Mouse (Mus musculus) inflammation-experienced regulatory T-cells, adult 6 months (primary cell): ENCODE results near the gene Zfp846. TPM values are rescaled to one million over a fixed set of nuclear protein-coding genes. Genes with fewer than 3 reads are reported as not detected.
A peak's percentile ranks its signal among the peaks of the same experiment; 100 is the strongest.
"Not testable (repeated sequence)": the region's sequence is repeated elsewhere in the genome, so short reads cannot be mapped to it uniquely, and the experiment has no call there.

Source experiments
- ATAC-seq: one replicate; pipeline ENCODE4 v1.8.0; 2017
- polyA plus RNA-seq, 3 experiments: library from polyadenylated mRNA; unstranded; fragments of 100-300 nt; shearing (Covaris generic); gene quantifications; one replicate each; pipeline ENCODE4 v1.2.1; 2017

Zfp846 gene
- polyA plus RNA-seq: 10 to 100 TPM in 2 of 3 experiments, 1 to 10 TPM in 1; 7.2 to 15.1 (median 14.0) TPM

DNA sequence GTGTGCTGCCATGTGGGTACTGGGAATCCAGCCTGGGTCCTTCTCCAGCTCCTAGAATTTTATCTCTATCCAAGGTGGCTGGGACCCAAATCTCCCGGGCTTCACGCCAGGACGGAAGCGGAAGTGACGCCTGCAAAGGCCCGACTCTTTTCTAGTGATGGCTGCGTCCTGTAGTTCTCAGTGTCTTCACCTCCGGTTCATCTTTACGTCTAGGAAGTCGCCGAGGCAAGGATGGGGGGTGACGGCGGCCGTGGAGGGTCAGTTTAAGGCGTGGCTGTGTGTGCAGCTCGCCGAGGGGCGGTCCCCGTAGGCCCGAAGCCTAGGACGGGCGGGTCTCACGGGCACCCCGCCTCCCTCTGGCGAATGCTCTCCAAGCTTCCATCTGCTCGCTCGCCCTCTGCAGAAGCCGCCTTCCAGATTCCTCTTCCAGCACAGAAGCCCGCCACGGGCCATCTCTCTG lies at the start of gene Zfp846:
Gene Zfp846, plus strand, starts transcription at position 117 of the 460 bp plus-strand sequence.
- ATAC-seq: peak; percentile 96

DNA sequence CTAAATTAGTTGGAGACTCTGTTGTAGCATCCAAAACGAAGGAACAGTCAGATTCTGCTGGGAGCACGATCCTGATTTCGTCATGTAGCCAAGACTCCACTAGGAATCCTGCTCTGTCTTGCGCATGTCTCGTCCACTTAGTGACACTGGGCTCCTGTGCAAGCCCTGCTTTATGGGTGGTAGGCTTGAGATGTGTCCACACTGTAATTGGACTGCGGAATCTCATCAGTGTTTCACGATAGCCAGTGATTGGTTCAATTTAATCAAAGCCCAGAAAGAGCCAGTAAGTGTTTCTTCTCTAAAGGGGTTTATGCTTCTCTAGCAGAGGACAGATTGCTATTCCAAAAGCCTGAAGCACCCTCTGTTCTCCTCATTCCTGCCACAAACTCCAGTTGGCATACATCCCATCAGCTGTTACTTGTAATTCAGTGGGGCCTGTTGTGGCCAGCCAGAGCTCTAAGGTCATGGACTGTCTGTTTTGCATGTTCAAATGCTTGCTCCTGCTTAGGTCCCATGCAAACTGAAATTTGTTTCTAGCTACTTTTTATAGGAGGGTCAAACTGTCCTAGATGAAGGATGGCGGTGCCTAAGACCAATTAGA lies 46.7 kb upstream of the Zfp846 start:
- no peak for ATAC-seq

DNA sequence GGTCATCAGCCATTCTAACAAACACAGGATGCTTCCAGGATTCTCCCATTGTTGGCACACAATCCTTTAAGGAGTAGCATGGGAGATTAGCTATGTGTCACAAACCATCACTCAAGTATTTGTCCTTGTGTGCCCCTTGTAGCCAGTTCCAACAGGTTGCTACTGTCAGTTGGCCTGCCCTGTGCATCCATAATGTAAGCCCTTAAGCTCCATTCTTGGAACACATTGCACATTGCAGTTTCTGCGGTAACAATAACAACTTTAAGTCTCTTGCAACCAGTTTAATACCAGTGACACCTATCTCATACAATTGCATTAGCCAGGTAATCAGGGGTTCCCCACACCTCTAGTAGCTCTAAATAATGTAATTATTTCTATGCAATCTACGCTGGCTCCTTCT lies 44.5 kb upstream of the Zfp846 start:
- ATAC-seq: no peak

DNA sequence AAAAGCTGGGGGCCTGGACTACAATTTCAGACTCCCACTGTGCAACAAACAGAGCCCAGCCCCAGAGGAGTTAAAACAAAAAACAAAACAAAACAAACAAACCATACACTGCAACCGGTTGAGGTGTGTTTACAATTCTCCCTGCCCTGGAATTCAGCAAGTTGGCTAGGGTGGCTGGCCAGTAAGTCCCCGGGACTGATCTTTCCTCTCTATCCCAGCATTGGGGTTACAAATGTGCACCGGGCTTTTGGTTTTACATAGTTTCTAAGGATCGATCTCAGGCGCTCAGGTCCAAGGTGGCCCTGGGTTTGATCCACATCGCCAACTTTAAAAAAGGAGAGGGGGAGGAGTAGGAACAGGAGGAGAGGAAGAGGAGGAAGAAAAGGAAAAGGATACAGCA lies 37.6 kb upstream of the Zfp846 start:
- ATAC-seq: no peak

DNA sequence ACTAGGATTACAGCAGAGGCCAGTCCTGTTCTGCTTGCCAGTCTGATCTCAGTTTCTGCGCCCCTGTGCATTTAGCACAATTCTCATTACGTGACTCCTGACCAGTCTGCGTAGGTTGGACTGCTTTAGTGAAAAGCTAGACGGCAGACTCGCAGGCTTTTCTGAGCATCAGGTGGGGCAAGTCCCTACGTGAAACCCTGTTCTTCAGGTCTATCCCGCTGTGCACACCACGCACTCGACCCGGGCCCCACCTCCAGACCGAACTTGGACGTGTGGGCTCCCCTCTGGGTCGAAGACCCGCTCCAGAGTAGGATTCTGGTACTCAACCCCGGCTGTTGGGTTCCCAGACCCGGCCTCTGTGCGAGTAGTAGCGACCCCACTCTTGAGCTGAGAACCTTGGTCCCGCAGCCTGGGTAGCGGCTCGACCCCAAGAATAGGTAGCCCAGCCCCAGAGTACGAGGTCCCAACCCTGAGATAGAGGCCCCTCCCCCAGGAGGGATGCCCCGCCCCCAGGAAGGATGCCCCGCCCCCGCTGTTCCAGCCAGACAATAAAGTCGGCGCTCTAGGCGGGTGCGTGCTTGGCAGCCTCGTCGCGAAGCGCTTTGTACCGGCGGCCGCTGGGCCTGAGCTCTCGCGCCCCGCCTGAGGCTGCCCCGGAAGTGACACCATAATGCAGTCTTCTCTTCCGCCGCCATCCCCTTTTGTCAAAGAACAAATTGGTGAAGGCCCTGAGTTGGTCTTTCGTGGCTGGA lies 36.8 kb upstream of the Zfp846 start:
- ATAC-seq: peak; percentile 72

DNA sequence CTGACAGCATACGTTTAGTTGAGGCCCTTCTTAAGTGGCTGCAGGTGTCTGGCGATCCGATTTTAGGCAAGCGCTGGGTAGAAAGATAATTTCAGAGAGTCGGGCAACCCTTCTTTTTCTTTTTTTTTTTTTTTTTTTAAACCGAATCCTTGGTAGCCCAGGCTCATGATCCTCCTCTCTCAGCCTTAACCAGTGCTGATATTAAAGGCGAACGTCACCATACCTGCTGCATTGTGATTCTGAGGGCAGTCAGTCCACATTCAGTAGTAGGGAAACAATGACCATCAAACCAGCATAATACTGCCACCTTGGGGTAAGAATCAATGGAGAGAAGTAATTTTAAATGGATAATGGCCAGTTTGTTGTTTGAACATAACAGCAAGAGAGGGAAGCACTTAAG lies 35.9 kb upstream of the Zfp846 start:
- ATAC-seq: no peak

DNA sequence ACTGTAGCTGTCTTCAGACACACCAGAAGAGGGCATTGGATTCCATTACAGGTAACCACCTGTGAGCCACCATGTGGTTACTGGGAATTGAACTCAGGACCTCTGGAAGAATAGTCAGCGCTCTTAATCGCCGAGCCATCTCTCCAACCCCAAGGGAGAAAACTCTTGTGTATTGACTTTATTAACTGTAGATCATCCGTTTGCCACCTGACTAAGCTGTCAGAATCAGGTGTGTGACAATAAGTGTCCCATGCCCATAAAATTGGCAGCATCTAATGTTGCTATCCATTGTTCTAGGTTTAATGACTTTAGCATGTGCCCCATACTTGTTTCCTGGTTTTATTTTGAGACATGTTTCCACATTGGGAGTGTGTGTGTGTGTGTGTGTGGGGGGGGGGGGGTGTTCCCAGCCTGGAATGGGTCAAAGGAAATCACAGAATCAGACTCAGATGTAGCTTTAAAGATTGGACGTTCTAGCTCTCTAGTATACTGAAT lies 29.3 kb upstream of the Zfp846 start:
- no peak for ATAC-seq

DNA sequence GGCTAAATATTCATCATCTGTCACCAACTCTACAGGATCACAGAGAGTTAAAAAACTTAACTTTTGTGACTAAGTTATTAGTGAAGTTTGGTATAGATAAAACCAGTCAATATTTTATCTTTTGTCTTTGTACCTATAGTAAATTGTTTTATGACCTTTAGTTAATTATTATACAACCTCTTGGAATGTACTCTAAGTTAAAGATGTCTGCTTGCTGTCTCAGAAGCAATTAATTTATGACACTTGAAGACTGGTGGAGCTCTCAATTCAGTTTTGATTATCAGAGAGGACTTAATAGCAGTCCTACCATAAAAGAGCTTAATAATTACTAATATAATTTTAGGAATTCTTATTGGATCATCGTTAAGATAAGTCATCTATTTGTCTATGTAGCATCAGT lies 28.4 kb upstream of the Zfp846 start:
- ATAC-seq: no peak

DNA sequence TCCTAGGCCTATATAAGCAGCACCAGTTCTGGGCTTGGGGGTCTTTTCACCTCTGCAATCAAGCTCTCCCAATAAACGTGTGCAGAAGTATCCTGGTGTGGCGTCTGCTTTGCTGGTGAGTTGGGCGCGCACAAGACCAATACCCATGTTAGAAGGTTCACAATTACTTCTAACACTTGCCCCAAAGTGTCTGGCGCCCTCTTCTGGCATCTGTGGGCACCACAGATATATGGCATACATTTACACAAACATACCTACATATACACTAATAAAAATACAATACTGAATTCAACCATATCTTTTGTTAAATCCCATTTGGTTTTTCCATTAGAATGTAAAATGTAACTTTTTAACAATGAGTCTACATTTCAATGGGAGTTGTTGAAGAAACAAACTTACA lies 18.9 kb upstream of the Zfp846 start:
- no peak for ATAC-seq

DNA sequence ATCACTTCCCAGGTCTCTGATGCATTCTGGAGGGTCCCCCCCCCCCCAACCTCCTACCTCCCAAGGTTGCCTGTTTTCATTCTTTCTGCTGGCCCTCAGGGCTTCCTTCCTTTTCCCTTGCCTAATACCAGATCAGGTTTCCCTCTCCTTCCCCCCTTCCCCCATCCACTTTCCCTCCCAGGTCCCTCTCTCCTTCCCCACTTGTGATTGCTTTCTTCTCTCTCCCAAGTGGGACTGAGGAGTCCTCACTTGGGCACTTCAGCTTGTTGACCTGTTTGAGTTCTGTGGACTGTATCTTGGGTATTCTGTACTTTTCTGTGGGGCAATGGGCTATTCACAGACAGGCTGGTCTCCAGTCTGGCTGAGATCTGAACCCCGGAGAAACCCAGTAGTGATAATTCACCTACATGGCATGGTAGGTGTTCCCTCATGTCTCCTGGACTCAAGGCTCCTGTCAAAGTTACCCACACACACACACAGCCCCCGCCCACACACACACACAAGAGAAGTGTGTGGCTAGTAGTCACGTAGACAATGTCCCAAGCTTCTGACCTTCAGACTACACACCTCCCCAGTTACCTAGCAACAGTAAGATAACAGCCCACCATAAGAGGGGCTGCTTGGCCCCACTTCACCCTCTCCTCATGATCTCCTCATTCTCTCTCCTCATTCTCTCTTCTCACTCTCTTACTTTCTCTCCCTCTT lies 15.6 kb upstream of the Zfp846 start:
- not testable (repeated sequence) for ATAC-seq

DNA sequence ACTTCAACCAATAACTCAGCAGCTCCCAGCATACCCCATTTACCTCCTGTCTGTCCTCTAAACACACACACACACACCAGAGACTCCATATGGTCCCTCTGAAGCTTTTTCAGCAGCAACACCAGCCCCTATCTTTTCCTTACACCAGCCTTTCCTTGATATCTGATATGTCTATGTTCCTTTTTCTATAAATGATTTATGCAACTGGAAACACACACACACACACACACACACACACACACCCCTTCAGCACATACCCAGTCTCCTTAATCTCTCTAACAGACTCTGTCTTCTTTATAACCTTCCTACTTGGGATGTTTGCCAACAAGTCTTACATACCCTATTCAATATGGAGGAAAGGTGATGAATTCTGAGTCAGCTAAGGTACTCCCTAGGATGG lies 10.0 kb upstream of the Zfp846 start:
- no peak for ATAC-seq

DNA sequence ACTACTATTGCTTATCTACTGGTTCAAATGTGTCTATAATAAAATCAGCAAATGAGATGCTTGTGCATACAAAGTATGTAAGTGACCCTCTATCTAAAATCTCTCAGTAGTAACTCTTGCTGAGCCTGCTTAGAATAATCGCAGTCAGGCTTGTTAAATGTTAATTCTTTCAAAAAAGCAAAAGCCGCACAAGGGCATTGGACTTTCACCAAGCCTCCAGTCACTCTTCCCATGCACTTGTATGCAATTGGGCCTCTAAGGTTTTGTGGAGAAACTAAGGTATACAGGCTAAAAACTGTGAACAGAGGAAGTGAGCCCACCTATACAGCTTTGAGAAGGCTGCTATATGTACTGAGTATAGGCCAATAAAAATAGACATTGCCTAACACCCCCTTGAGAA lies 4.5 kb upstream of the Zfp846 start:
- ATAC-seq: no peak

DNA sequence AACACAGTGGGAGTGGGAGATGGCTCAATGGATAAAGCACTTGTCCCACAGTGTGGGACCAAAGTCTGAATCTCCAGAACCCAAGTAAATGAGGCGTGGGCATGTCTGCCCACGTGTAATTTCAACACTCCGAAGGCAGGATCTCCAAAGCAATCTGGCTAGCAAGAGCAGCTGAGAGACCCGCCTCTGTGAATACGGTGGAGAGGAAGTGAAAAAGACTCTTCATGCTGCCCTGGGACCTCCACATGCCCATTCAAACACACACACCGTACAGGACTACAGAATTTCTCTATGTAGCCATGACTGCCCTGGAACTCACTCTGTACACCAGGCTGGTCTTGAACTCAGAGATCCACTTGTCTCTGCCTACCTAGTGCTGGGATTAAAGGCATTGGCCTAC lies 20.2 kb downstream of the Zfp846 start:
- ATAC-seq: no peak

DNA sequence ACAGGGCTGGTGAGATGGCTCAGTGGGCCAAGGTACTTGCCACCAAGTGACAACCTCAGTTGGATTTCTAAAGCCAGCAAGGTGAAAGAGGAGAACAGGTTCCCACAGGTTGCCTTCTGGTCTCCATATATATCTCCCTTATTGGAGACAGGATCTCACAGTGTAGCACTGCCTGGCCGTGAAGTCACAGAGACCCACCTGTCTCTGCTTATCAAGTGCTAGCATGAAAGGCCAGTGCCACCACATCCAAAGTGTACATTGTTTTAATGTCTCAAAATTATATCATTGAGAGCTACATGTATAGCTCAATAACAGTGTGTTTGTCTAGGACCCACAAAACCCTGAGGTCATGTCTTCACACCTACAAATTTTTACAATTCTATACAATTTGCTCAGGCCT lies 25.2 kb downstream of the Zfp846 start:
- no peak for ATAC-seq

DNA sequence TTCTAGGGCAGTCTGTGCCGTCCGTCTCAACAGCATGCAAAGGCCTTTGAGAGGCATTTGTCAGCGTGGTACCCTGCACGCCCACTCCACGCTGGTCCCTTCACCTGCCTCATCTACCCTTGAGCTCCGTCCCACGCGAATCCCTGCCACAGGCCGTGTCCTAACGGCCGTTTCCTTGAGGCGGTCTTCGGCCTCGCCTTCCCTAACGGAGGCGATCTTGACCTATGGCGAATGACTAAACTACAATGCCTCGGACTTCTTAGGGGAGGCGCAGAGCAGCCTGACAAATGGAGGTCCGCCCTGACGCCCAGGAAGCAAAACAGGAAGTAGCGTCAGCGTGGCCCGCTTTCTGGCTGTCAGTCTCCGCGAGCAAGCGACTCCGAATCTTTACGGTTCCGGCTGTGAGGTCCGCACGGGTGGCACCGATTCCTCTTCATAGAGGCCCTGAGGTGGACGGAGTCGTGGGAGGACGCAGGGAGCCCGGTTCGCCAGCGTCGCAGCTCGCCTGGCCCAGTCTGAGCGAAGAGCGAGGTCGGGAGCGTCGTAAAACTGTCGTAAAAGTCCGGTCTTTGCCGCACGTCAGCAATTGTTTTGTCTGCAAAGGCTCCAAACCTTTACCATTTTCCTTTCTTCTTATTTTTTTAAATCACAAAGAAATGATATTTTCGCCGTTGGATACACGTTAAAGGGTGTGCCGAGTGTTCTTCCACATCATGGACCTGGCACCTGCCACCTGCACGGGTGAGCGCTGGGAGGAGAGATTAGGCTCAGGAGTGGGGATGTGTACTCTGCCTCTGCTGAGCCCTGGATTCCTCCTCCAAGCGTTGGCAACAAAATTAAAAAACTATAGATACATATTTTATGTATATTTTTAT lies 26.2 kb downstream of the Zfp846 start:
- ATAC-seq: peak; percentile 94

DNA sequence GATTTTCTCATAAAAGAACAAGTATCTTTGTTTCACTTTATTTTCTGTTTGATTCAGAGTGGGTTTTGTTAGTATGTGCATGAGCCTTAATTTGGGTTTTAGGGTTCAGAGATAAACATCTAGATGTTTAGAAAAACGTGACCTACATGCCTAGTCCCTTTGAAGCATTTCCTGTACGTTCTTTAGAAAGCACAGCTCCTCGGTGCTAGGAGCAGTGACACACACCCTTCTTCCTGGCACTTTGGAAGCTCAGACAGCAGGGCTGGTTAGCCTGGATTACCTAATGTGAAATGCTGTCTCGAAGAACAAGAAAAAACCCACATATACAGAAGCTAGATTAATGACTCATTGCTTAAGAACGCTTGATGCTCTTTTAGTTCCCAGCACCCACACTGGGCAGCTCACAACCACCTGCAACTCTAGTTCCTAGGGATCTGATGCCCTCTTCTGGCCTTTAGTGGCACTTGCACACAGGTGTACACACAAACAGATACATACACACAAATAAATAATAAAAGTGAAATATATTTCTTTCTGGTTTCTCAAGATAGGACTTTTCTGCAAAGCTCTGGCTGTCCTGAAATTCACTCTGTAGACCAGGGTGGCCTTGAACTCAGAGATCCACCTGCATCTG lies 28.9 kb downstream of the Zfp846 start:
- ATAC-seq: no peak

DNA sequence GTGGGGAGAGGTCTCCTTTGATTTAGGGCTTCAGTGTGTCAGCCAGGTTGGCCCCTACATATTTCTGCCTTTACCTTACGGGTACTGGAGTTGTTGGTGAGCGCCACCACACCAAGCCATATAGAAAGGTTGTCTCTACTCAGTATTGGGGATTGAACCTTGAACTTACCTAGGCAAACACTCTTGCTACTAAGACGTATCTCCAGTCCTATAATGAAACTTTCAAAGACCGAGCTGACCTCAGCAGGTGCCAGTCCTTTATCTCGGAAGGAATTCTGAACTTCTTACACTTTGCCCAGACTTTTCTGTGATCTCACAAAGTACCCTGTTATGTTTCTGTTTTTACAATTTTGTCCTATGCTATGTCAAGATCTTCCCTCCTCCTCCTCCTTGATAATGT lies 30.9 kb downstream of the Zfp846 start:
- ATAC-seq: no peak

DNA sequence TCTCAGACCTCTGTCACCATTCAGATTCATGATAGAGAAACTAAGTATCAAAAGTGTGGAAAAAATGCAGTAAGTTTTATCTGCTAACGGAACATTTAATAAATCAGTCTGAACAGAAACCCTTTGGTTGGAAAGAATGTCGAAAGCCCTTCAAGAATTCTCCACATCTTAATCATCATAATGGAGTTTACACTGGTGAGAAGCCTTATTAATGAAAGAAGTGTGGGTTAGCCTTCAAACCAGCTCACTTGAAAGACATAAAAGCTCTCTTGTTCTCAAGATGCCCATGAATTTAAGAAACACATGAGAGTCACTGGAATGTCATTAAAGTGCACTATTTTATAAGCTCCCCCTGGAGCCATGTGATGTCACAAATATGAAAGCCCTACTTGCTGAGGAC lies 35.6 kb downstream of the Zfp846 start:
- no peak for ATAC-seq

DNA sequence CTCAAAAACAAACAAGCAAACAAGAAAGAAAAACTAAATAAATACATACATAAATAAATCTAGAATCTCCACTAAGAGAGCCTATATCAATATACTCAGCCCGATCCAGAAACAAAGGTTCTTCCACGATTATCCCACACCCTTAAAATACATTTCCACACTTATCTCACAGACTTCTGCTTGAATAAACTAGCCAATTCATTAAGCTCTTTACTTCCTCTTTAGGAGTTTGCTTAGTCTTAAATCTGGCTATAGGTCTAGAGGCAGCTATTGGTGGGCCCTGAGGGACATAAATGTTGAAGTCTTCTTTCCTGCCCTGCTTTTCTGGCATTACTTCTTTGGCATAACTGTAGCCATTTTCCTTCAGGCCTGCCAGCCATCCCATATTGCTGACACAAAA lies 50.2 kb downstream of the Zfp846 start:
- no peak for ATAC-seq

DNA sequence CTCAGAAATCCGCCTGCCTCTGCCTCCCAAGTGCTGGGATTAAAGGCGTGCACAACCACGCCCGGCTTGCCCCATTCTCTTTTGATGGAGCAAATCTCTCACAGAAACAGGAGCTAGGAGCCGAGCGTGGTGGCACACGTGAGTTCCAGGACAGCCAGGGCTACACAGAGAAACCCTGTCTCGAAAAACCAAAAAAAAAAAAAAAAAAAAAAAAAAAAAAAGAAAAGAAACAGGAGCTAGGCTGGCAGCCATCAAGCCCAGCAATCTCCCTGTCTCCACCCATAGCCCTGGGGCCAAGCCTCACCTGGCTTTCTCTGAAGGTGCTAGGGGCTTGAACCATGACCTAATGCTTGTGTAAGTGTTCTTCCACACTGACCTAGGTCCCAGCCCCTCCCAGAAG lies 54.6 kb downstream of the Zfp846 start:
- ATAC-seq: not testable (repeated sequence)

DNA sequence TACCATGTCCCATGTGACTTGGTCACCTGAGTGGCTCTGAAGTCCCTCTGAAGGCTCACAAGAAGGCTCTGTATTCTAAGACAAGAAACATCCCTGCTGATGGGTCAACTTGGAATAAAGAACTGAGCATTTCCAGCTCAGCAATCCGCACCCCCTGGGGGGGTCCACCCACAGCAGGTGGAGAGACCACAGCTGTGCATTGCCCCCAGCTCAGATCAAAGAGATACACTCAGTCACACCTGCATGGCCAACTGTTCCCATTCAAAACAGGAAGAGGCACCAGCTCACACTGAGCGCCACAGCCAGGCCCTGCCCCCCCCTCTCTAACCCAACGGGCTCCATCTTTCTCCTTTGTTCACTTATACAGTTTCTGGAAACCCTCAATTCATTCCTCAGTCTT lies 55.2 kb downstream of the Zfp846 start:
- no peak for ATAC-seq

DNA sequence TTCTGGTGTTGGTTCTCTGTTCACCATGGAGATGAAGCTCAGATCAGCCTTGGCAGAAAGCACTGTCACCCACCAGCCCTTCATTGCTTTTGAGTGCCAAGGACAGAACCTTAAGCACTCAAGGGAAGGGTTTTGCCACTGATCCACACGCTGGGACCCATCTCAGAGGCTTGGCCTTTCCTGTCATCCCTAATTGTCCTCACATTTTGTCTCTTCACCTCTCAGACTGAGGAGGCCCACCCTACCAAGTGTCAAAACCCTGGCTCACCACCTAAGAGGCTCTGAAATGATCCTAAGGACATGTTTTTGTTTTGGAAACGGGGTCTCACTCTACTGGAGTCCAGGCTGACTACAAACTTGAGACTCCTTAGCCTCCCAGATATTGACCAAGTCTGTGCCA lies 55.7 kb downstream of the Zfp846 start:
- ATAC-seq: no peak
